Mouse (Mus musculus) MEL (cell line): Measurements from ENCODE around the gene Trappc12. TPM values are rescaled to one million over a fixed set of nuclear protein-coding genes. Genes with fewer than 3 reads are reported as not detected.

ENCODE experiments used
- DNase-seq: peaks from one replicate; pipeline ENCODE4 v3.0.0; 2011; ENCODE audit warnings: low read depth, low spot score
- H3K27ac ChIP-seq: 2 replicates; pipeline ENCODE4 v1.5.1; 2012; ENCODE audit warnings: low read depth, mild to moderate bottlenecking, control low read depth, low read length, moderate library complexity; ENCODE audit not compliant: control insufficient read depth
- H3K27me3 ChIP-seq, 2 experiments: fragments of 150-350 bp in 1 of 2; sonication (generic) in 1 of 2; 2 replicates each; pipeline ENCODE4 v1.6.1; 2012; ENCODE audit warnings: low read length in 2 of 2, mild to moderate bottlenecking in 2 of 2, improper control_type of control experiment in 1 of 2, moderate library complexity in 1 of 2; ENCODE audit not compliant: insufficient read depth in 2 of 2, control insufficient read depth in 1 of 2
- H3K36me3 ChIP-seq, 2 experiments: 2 replicates each; pipeline ENCODE4 v1.6.1; 2012 to 2014; ENCODE audit warnings: low read length in 2 of 2, improper control_type of control experiment in 1 of 2, inconsistent platforms in 1 of 2, mild to moderate bottlenecking in 1 of 2; ENCODE audit not compliant: insufficient read depth in 2 of 2, control insufficient read depth in 1 of 2
- H3K4me1 ChIP-seq, 2 experiments: fragments of 150-350 bp in 1 of 2; sonication (generic) in 1 of 2; 2 replicates each; pipeline ENCODE4 v1.6.1; 2012; ENCODE audit warnings: low read length in 2 of 2, improper control_type of control experiment in 1 of 2, mild to moderate bottlenecking in 1 of 2; ENCODE audit not compliant: insufficient read depth in 2 of 2, control insufficient read depth in 1 of 2
- H3K4me3 ChIP-seq, 2 experiments: fragments of 150-350 bp in 1 of 2; sonication (generic) in 1 of 2; 2 replicates each; pipeline ENCODE4 v1.5.1; 2012; ENCODE audit warnings: low read depth in 2 of 2, low read length in 2 of 2, mild to moderate bottlenecking in 2 of 2, moderate library complexity in 2 of 2, control low read depth in 1 of 2, improper control_type of control experiment in 1 of 2; ENCODE audit not compliant: control insufficient read depth in 1 of 2, insufficient read depth in 1 of 2
- H3K79me2 ChIP-seq: 2 replicates; pipeline ENCODE4 v1.6.1; 2012; ENCODE audit warnings: mild to moderate bottlenecking, low read length, moderate library complexity; ENCODE audit not compliant: control insufficient read depth, poor library complexity, insufficient read depth
- H3K9ac ChIP-seq: 2 replicates; pipeline ENCODE4 v1.6.1; 2012; ENCODE audit warnings: low read depth, mild to moderate bottlenecking, control low read depth, low read length, moderate library complexity; ENCODE audit not compliant: control insufficient read depth, poor library complexity, severe bottlenecking
- H3K9me3 ChIP-seq: fragments of 150-350 bp; sonication (generic); replicated peaks from 2 replicates; pipeline ENCODE4 v1.6.1; 2012; ENCODE audit warnings: mild to moderate bottlenecking, low read length, improper control_type of control experiment, moderate library complexity; ENCODE audit not compliant: insufficient read depth
- BHLHE40 ChIP-seq: IDR thresholded peaks from 2 replicates; pipeline ENCODE4 v1.6.1; 2012; ENCODE audit warnings: low read depth, mild to moderate bottlenecking, inconsistent platforms, low read length, improper control_type of control experiment, borderline replicate concordance
- CHD1 ChIP-seq: IDR thresholded peaks from 2 replicates; pipeline ENCODE4 v1.6.1; 2012; ENCODE audit warnings: low read depth, mild to moderate bottlenecking, inconsistent platforms, low read length, improper control_type of control experiment
- CTCF ChIP-seq, 3 experiments: IDR thresholded peaks in 2 of 3; conservative IDR thresholded peaks in 1 of 3; 2 replicates each; pipeline ENCODE4 v1.5.1; 2011 to 2012; ENCODE audit warnings: low read length in 3 of 3, low read depth in 2 of 3, mild to moderate bottlenecking in 2 of 3, improper control_type of control experiment in 1 of 3, inconsistent platforms in 1 of 3, mixed read lengths in 1 of 3, moderate library complexity in 1 of 3; ENCODE audit not compliant: control insufficient read depth in 1 of 3, insufficient read depth in 1 of 3, poor library complexity in 1 of 3, severe bottlenecking in 1 of 3
- E2F4 ChIP-seq: IDR thresholded peaks from 2 replicates; pipeline ENCODE4 v1.6.1; 2011; ENCODE audit warnings: low read depth, low read length, improper control_type of control experiment, borderline replicate concordance
- ELF1 ChIP-seq: IDR thresholded peaks from 2 replicates; pipeline ENCODE4 v1.6.1; 2014; ENCODE audit warnings: low read depth, mild to moderate bottlenecking, inconsistent platforms, low read length, improper control_type of control experiment, moderate library complexity
- GABPA ChIP-seq: IDR thresholded peaks from 2 replicates; pipeline ENCODE4 v1.6.1; 2012; ENCODE audit warnings: low read depth, mild to moderate bottlenecking, inconsistent platforms, low read length, improper control_type of control experiment, moderate library complexity
- GATA1 ChIP-seq: IDR thresholded peaks from 2 replicates; pipeline ENCODE4 v1.6.1; 2011; ENCODE audit warnings: low read depth, low read length, improper control_type of control experiment
- JUND ChIP-seq: IDR thresholded peaks from 2 replicates; pipeline ENCODE4 v1.6.1; 2011; ENCODE audit warnings: low read depth, mild to moderate bottlenecking, improper control_type of control experiment, low read length
- KAT2A ChIP-seq: conservative IDR thresholded peaks from 2 replicates; pipeline ENCODE4 v1.6.1; 2012; ENCODE audit warnings: low read depth, low read length, improper control_type of control experiment, inconsistent platforms
- MAX ChIP-seq: IDR thresholded peaks from 2 replicates; pipeline ENCODE4 v1.6.1; 2011; ENCODE audit warnings: low read length, improper control_type of control experiment
- MAZ ChIP-seq: IDR thresholded peaks from 2 replicates; pipeline ENCODE4 v1.6.1; 2012; ENCODE audit warnings: low read depth, mild to moderate bottlenecking, inconsistent platforms, low read length, improper control_type of control experiment
- MEF2A ChIP-seq: IDR thresholded peaks from 2 replicates; pipeline ENCODE4 v1.6.1; 2014; ENCODE audit warnings: low read depth, mild to moderate bottlenecking, inconsistent platforms, low read length, improper control_type of control experiment; ENCODE audit not compliant: poor library complexity, insufficient replicate concordance, severe bottlenecking; ENCODE audit errors: extremely low read depth
- MXI1 ChIP-seq: IDR thresholded peaks from 2 replicates; pipeline ENCODE4 v1.6.1; 2011; ENCODE audit warnings: mild to moderate bottlenecking, low read depth, low read length, improper control_type of control experiment
- MYB ChIP-seq: IDR thresholded peaks from 2 replicates; pipeline ENCODE4 v1.6.1; 2011; ENCODE audit warnings: mild to moderate bottlenecking, low read depth, low read length, improper control_type of control experiment
- NRF1 ChIP-seq: IDR thresholded peaks from 2 replicates; pipeline ENCODE4 v1.6.1; 2014; ENCODE audit warnings: low read depth, mild to moderate bottlenecking, inconsistent platforms, low read length, improper control_type of control experiment, moderate library complexity; ENCODE audit not compliant: poor library complexity, insufficient read depth, severe bottlenecking
- POLR2A ChIP-seq, 2 experiments: IDR thresholded peaks; 2 replicates each; pipeline ENCODE4 v1.6.1; 2011 to 2012; ENCODE audit warnings: low read length in 2 of 2, mild to moderate bottlenecking in 2 of 2, control low read depth in 1 of 2, improper control_type of control experiment in 1 of 2, low read depth in 1 of 2, moderate library complexity in 1 of 2; ENCODE audit not compliant: control insufficient read depth in 1 of 2, insufficient read depth in 1 of 2, poor library complexity in 1 of 2
- POLR2AphosphoS2 ChIP-seq: IDR thresholded peaks from 2 replicates; pipeline ENCODE4 v1.6.1; 2011; ENCODE audit warnings: low read length, improper control_type of control experiment
- POLR2AphosphoS5 ChIP-seq: IDR thresholded peaks from 2 replicates; pipeline ENCODE4 v1.6.1; 2012; ENCODE audit warnings: low read depth, borderline replicate concordance, mild to moderate bottlenecking, inconsistent platforms, low read length, moderate library complexity, mixed read lengths
- SIN3A ChIP-seq: IDR thresholded peaks from 2 replicates; pipeline ENCODE4 v1.6.1; 2012; ENCODE audit warnings: low read length, improper control_type of control experiment, inconsistent platforms
- SMC3 ChIP-seq: IDR thresholded peaks from 2 replicates; pipeline ENCODE4 v1.6.1; 2011; ENCODE audit warnings: low read depth, low read length, improper control_type of control experiment
- TAL1 ChIP-seq: IDR thresholded peaks from 2 replicates; pipeline ENCODE4 v1.6.1; 2012; ENCODE audit warnings: mild to moderate bottlenecking, inconsistent platforms, low read length, moderate library complexity, mixed read lengths
- TCF12 ChIP-seq: IDR thresholded peaks from 2 replicates; pipeline ENCODE4 v1.6.1; 2014; ENCODE audit warnings: low read depth, mild to moderate bottlenecking, inconsistent platforms, low read length, improper control_type of control experiment, moderate library complexity
- ZC3H11A ChIP-seq: IDR thresholded peaks from 2 replicates; pipeline ENCODE4 v1.6.1; 2012; ENCODE audit warnings: low read depth, mild to moderate bottlenecking, inconsistent platforms, low read length, improper control_type of control experiment
- ZKSCAN1 ChIP-seq: IDR thresholded peaks from 2 replicates; pipeline ENCODE4 v1.6.1; 2012; ENCODE audit warnings: low read depth, mild to moderate bottlenecking, inconsistent platforms, low read length, improper control_type of control experiment, moderate library complexity
- ZMIZ1 ChIP-seq: IDR thresholded peaks from 2 replicates; pipeline ENCODE4 v1.6.1; 2012; ENCODE audit warnings: low read depth, mild to moderate bottlenecking, inconsistent platforms, low read length, improper control_type of control experiment, moderate library complexity
- polyA plus RNA-seq, 2 experiments: library from polyadenylated mRNA; stranded (reverse) in 1 of 2; unstranded in 1 of 2; fragments of >175 nt in 1 of 2; fragments of >200 nt in 1 of 2; gene quantifications; 2 replicates each; pipeline versions ENCODE4 v1.2.1 to v1.2.4; 2012; ENCODE audit warnings: low replicate concordance in 2 of 2, low read depth in 1 of 2; ENCODE audit not compliant: insufficient read length in 2 of 2, insufficient read depth in 1 of 2, missing spikeins in 1 of 2
- total RNA-seq: library from RNA; depleted of rRNA; stranded (reverse); fragments of 300-350 nt; gene quantifications from 2 replicates; pipeline ENCODE4 v1.2.3, GENCODE M21; 2012

Gene Trappc12
- total and polyA plus RNA-seq, 3 experiments: 31.1 to 35.1 TPM; not detected in 1

GRCm38 (mm10) chr12:28694776-28695175, 55.5 kb downstream of the Trappc12 start:
- Histone ChIP-seq H3K27ac (no peak overlapping the region), H3K4me1 (no peaks in the 10 kb centered on the region), H3K9ac (no peak overlapping the region), H3K4me3 (no peak overlapping the region), H3K9me3 (no peaks in the 10 kb centered on the region), H3K36me3 (peaks cover 0 to 2% of the 10 kb centered on the region in 2 experiments; a peak in 1 of 4 replicates), H3K79me2 (no peaks in the 10 kb centered on the region), H3K27me3 (no peaks in the 10 kb centered on the region)
- no peak for TF ChIP-seq BHLHE40
- no peak for TF ChIP-seq TAL1
- TF ChIP-seq JUND: no peak
- TF ChIP-seq TCF12: no peak
- TF ChIP-seq ELF1: no peak
- no peak for TF ChIP-seq MYB
- no peak for TF ChIP-seq MAX
- no peak for TF ChIP-seq ZMIZ1
- TF ChIP-seq CHD1: no peak
- no peak for TF ChIP-seq KAT2A
- no peak for TF ChIP-seq ZKSCAN1
- TF ChIP-seq SIN3A: no peak
- no peak for TF ChIP-seq MXI1
- TF ChIP-seq GATA1: no peak
- no peak for TF ChIP-seq MAZ
- TF ChIP-seq POLR2AphosphoS5: no peak
- TF ChIP-seq MEF2A: no peak
- TF ChIP-seq GABPA: no peak
- no peak for TF ChIP-seq SMC3
- no peak for DNase-seq

DNA sequence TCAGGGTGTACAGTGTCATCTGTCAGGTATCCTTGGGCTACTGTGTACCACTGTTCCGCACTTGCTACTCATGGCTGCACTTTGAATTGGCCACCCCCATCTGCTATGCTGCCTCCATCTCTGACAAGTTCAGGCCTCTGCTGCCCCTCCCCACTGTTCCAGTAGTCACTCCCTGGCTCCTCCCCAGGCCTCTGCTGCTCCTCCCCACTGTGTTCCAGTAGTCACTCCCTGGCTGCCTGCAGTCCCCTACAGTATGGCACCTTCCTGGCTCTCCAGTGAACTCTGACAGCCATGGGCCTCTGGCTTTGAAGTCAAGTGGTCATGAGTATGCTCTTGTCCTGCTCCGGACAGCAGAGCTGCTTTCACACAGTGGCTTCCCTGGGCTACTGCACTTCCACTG, 56.0 kb downstream of the Trappc12 start:
- Histone ChIP-seq H3K9me3 (no peaks in the 10 kb centered on the region), H3K27me3 (no peaks in the 10 kb centered on the region)

More for the DNA sequence above, 56.0 kb downstream of the Trappc12 start:
- no peaks in the 10 kb centered on the region for H3K79me2 ChIP-seq
- peaks cover 0 to 2% of the 10 kb centered on the region in 2 experiments; a peak in 1 of 4 replicates for H3K36me3 ChIP-seq
- no peak overlapping the region for H3K9ac ChIP-seq
- TF ChIP-seq POLR2AphosphoS5: no peak
- no peak for TF ChIP-seq CTCF (IDR thresholded peaks at IDR 0.05 in 2 of 3, conservative IDR thresholded peaks at IDR 0.05 in 1 of 3; ENCODE audit: control insufficient read depth in 1 of 3, insufficient read depth in 1 of 3, low read depth in 2 of 3, low read length in 3 of 3, poor library complexity in 1 of 3, severe bottlenecking in 1 of 3)
- TF ChIP-seq ZMIZ1: no peak
- no peak for TF ChIP-seq GATA1
- no peak for TF ChIP-seq E2F4
- TF ChIP-seq ZC3H11A: no peak
- TF ChIP-seq POLR2AphosphoS2: no peak
- no peak for TF ChIP-seq ELF1
- TF ChIP-seq NRF1: no peak
- no peak for TF ChIP-seq POLR2A (IDR thresholded peaks at IDR 0.05; ENCODE audit: control insufficient read depth in 1 of 2, insufficient read depth in 1 of 2, low read depth in 1 of 2, low read length in 2 of 2, poor library complexity in 1 of 2)
- TF ChIP-seq, all 39 proteins: peak for 0
- Histone ChIP-seq H3K27ac (no peak overlapping the region), H3K4me3 (no peak overlapping the region), H3K4me1 (no peaks in the 10 kb centered on the region)
- DNase-seq: peak; percentile 16
